Mouse (Mus musculus) spleen, adult 2 months (tissue): ENCODE results near the gene Syt15. TPM values are rescaled to one million over a fixed set of nuclear protein-coding genes. Genes with fewer than 3 reads are reported as not detected.

Experiments
- DNase-seq, 2 experiments: peaks; one replicate each; pipeline versions ENCODE4 v3.0.0 to v3.0.0-alpha.2; 2012 to 2021; ENCODE audit warnings: low spot score in 2 of 2, low read depth in 1 of 2
- H3K27ac ChIP-seq: fragments of 200-500 bp; 2 replicates; pipeline ENCODE4 v1.5.1; 2012; ENCODE audit warnings: low read length, inconsistent platforms; ENCODE audit not compliant: insufficient read depth
- H3K27me3 ChIP-seq: fragments of 200-500 bp; 2 replicates; pipeline ENCODE4 v1.6.1; 2012; ENCODE audit warnings: mild to moderate bottlenecking, moderate library complexity, low read length, inconsistent platforms; ENCODE audit not compliant: control insufficient read depth, insufficient read depth
- H3K36me3 ChIP-seq: fragments of 200-500 bp; 2 replicates; pipeline ENCODE4 v1.6.1; 2012; ENCODE audit warnings: mild to moderate bottlenecking, low read length, inconsistent platforms; ENCODE audit not compliant: control insufficient read depth, insufficient read depth
- H3K4me1 ChIP-seq: fragments of 200-500 bp; 2 replicates; pipeline ENCODE4 v1.6.1; 2011; ENCODE audit warnings: inconsistent platforms; ENCODE audit not compliant: control insufficient read depth, insufficient read depth, insufficient read length
- H3K4me3 ChIP-seq: fragments of 200-500 bp; 2 replicates; pipeline ENCODE4 v1.5.1; 2011; ENCODE audit warnings: mild to moderate bottlenecking, inconsistent platforms; ENCODE audit not compliant: insufficient read depth, insufficient read length; ENCODE audit errors: extremely low read depth
- CTCF ChIP-seq: fragments of 200-500 bp; IDR thresholded peaks from 2 replicates; pipeline ENCODE4 v1.5.1; 2011; ENCODE audit warnings: mild to moderate bottlenecking, inconsistent platforms; ENCODE audit not compliant: insufficient read depth, insufficient read length, insufficient replicate concordance; ENCODE audit errors: extremely low read depth
- POLR2A ChIP-seq: fragments of 200-500 bp; IDR thresholded peaks from 2 replicates; pipeline ENCODE4 v1.6.1; 2011; ENCODE audit warnings: low read depth, low read length, inconsistent platforms
- WGBS: fragments of 180-500 bp; shearing (Covaris S2); methylation state at CpG from one replicate; pipeline ENCODE4 v1.1.7; 2018; 5-methylcytosine and 5-hydroxymethylcytosine counted together
- polyA plus RNA-seq: library from polyadenylated mRNA; depleted of rRNA; stranded (reverse); fragments of >200 nt; gene quantifications from 2 replicates; pipeline ENCODE4 v1.2.3, GENCODE M21; 2012

The Syt15 gene
- polyA plus RNA-seq, 1 experiment, result 3.9 TPM

GRCm38 (mm10) chr14:34209942-34210341, 9.5 kb upstream of the Syt15 start:
- TF ChIP-seq CTCF (no peak), POLR2A (no peak)
- Histone ChIP-seq H3K4me1 (no peaks in the 10 kb centered on the region), H3K4me3 (no peak overlapping the region), H3K36me3 (no peaks in the 10 kb centered on the region), H3K27me3 (no peaks in the 10 kb centered on the region), H3K27ac (no peak overlapping the region)
- no peak for DNase-seq
- WGBS, result 85% methylated on average over 4 of the region's 4 CpGs

- H3K4me3 ChIP-seq, result no peak overlapping the region
- no peaks in the 10 kb centered on the region for H3K36me3 ChIP-seq
- no peak for DNase-seq
- 73% methylated on average over 6 of the region's 6 CpGs for WGBS
- H3K27ac ChIP-seq, result no peak overlapping the region
- peaks cover 1% of the 10 kb centered on the region; the same call in 1 of the 2 replicates for H3K27me3 ChIP-seq
- no peaks in the 10 kb centered on the region for H3K4me1 ChIP-seq
- TF ChIP-seq CTCF (no peak), POLR2A (no peak)
Measured at GRCm38 (mm10) chr14:34215451-34216127, 3.8 kb upstream of the Syt15 start.

- no peak for TF ChIP-seq CTCF
- no peak for TF ChIP-seq POLR2A
- Histone ChIP-seq H3K4me1 (no peaks in the 10 kb centered on the region), H3K27ac (no peak overlapping the region), H3K4me3 (0 out of 2 replicates have a peak overlapping the region, but pooled peaks have one; percentile 11), H3K36me3 (no peaks in the 10 kb centered on the region), H3K27me3 (peaks cover 1% of the 10 kb centered on the region; the same call in 1 of the 2 replicates)
- DNase-seq, result no peak
- 4% methylated on average over 29 of the region's 29 CpGs for WGBS
Measured at GRCm38 (mm10) chr14:34219786-34220198, 397 bp downstream of the Syt15 start.

GRCm38 (mm10) chr14:34220426-34220825, 1.0 kb downstream of the Syt15 start:
- WGBS, result 75% methylated on average over 5 of the region's 5 CpGs
- no peaks in the 10 kb centered on the region for H3K4me1 ChIP-seq
- no peak overlapping the region for H3K4me3 ChIP-seq
- no peak for TF ChIP-seq POLR2A
- no peak for TF ChIP-seq CTCF
- H3K27ac ChIP-seq, result no peak overlapping the region
- H3K36me3 ChIP-seq, result no peaks in the 10 kb centered on the region
- no peak for DNase-seq
- peaks cover 1% of the 10 kb centered on the region; the same call in 1 of the 2 replicates for H3K27me3 ChIP-seq

GRCm38 (mm10) chr14:34221416-34222077, 2.2 kb downstream of the Syt15 start:
- Histone ChIP-seq H3K36me3 (no peaks in the 10 kb centered on the region), H3K27me3 (peaks cover 1% of the 10 kb centered on the region; the same call in 1 of the 2 replicates), H3K27ac (no peak overlapping the region), H3K4me1 (no peaks in the 10 kb centered on the region), H3K4me3 (no peak overlapping the region)
- WGBS, result 58% methylated on average over 5 of the region's 5 CpGs
- no peak for DNase-seq
- TF ChIP-seq POLR2A, result no peak

- 79% methylated on average over 5 of the region's 5 CpGs for WGBS
- TF ChIP-seq POLR2A (no peak), CTCF (no peak)
- peaks cover 1% of the 10 kb centered on the region; the same call in 1 of the 2 replicates for H3K27me3 ChIP-seq
- H3K4me3 ChIP-seq, result no peak overlapping the region
- DNase-seq, result no peak
- no peaks in the 10 kb centered on the region for H3K36me3 ChIP-seq
- no peaks in the 10 kb centered on the region for H3K4me1 ChIP-seq
- no peak overlapping the region for H3K27ac ChIP-seq
Measured at GRCm38 (mm10) chr14:34223362-34223898, 4.0 kb downstream of the Syt15 start.

GRCm38 (mm10) chr14:34225986-34226385, 6.6 kb downstream of the Syt15 start:
- H3K4me1 ChIP-seq, result no peaks in the 10 kb centered on the region
- no peak overlapping the region for H3K27ac ChIP-seq
- H3K27me3 ChIP-seq, result no peaks in the 10 kb centered on the region
- no peak for TF ChIP-seq CTCF
- TF ChIP-seq POLR2A, result no peak
- no peak overlapping the region for H3K4me3 ChIP-seq
- DNase-seq, result no peak
- H3K36me3 ChIP-seq, result no peaks in the 10 kb centered on the region
- WGBS, result 77% methylated on average over 9 of the region's 9 CpGs
